In the genomic region with DNA sequence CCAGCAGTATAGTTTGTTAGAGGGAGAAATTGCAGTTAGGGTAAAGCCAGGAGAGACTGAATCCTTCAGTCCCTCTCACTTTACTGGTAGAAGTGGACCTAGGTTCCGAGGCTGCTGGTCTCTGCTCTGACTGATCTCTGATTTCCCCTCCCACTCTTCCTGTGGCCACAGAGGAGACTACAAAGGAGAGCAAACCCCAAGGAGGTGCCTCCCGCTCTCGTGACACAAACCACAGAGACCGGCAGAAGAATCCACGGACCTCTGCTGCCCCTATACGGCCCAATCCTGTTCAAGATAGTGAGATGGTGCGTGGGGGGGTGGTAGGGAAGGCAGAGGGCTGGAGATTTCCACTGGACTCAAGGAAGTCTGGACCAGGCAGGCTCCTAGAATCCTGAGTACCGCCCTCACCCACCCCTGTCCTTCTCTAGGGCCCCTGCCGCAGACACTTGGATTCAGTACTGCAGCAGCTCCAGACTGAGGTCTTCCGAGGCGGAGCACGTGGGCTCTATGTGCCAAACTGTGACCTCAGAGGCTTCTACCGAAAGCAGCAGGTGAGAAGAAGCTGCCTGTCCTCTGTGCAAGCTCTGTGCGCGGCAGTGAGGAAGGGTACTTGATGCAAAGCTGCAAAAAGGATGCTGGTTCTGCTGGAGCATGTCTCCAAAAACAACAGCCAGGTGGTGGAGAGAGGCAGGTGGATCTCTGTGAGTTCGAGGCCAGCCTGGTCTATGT, we compare ENCODE assay signal across 16 mouse cellular contexts. TPM values are rescaled to one million over a fixed set of nuclear protein-coding genes. Genes with fewer than 3 reads are reported as not detected.
DNase-seq lines count a peak whose midpoint lies in the region; ATAC-seq and TF ChIP-seq lines count a peak whose summit lies in the region.
"Had no signal": no experiment of that assay in that cellular context is flagged by ENCODE, and none has a peak within 500 bp of the region (broad histone marks: within the 10 kb centered on the region; RNA-seq: fewer than 3 reads in every experiment).

No protein-coding gene starts in this region.

- TF ChIP-seq CTCF in liver, postnatal 0 days (IDR thresholded peaks at IDR 0.05; ENCODE audit: low read depth) = no peak

- 56% methylated on average over 16 of the region's 16 CpGs for WGBS in heart, embryonic 13.5 days
- 53% methylated on average over 16 of the region's 16 CpGs for WGBS in liver, postnatal 0 days (ENCODE audit: insufficient replicate concordance)

- H3K4me1 ChIP-seq in heart, embryonic 13.5 days = peaks cover 53% of the 10 kb centered on the region
- H3K4me1 ChIP-seq in liver, postnatal 0 days (ENCODE audit: insufficient read depth) = peaks cover 22% of the 10 kb centered on the region

- no peak for DNase-seq in heart, postnatal 14 days
- no peak for DNase-seq in liver, postnatal 0 days
- DNase-seq in liver = no peak
- peak; percentile 17 for DNase-seq in T-cell, adult 2 months (ENCODE audit: low spot score)
- DNase-seq in naive thymus-derived CD4-positive, alpha-beta T cell, adult 2 months (ENCODE audit: low read depth) = peak; percentile 27
- no peak for DNase-seq in left cerebral cortex, postnatal 10 days (ENCODE audit: extremely low spot score in 1 of 2, low spot score in 2 of 2)
- DNase-seq: cerebellum, adult 8-10 months; gastrocnemius, postnatal 10 days; kidney, adult 11 months; right cerebral cortex, adult 18-20 months had no signal

- no peaks in the 10 kb centered on the region for H3K9me3 ChIP-seq in heart, embryonic 13.5 days
- no peaks in the 10 kb centered on the region for H3K9me3 ChIP-seq in liver, postnatal 0 days (ENCODE audit: low read length)
- H3K9me3 ChIP-seq: forebrain, embryonic 12.5 days; heart, embryonic 10.5 days had no signal

- intact Hi-C loops in heart, postnatal 14 days (cut with DNase I) = loop anchor here (2.0 to 5.0 kb wide), 3 partner anchors 31 to 161 kb away; no protein-coding TSS in a partner anchor
- intact Hi-C loops in left cerebral cortex, postnatal 10 days (cut with DNase I) = no loop called here

- no peak for TF ChIP-seq EP300 in liver, postnatal 0 days (IDR thresholded peaks at IDR 0.05; ENCODE audit: low read depth)

- H3K4me2 ChIP-seq in heart, embryonic 13.5 days = no peak overlapping the region
- H3K4me2 ChIP-seq in liver, postnatal 0 days (ENCODE audit: low read depth, low read length) = no peak overlapping the region
- H3K4me2 ChIP-seq: forebrain, embryonic 12.5 days had no signal

- no peak for ATAC-seq in heart, embryonic 13.5 days (ENCODE audit: extremely low read depth, insufficient number of reproducible peaks, low FRiP score, low TSS enrichment)
- no peak for ATAC-seq in liver, postnatal 0 days
- ATAC-seq: Patski had no signal

- H3K9ac ChIP-seq in heart, embryonic 13.5 days = 0 out of 2 replicates have a peak overlapping the region, but pooled peaks have one; percentile 29
- 0 out of 2 replicates have a peak overlapping the region, but pooled peaks have one; percentile 7 for H3K9ac ChIP-seq in liver, postnatal 0 days (replicated peaks)
- H3K9ac ChIP-seq: forebrain, embryonic 12.5 days; liver, embryonic 14.5 days had no signal

- H3K27ac ChIP-seq in heart, embryonic 13.5 days (replicated peaks) = no peak overlapping the region
- H3K27ac ChIP-seq in liver, postnatal 0 days (ENCODE audit: low read depth) = no peak overlapping the region
- H3K27ac ChIP-seq: forebrain, embryonic 12.5 days; heart, embryonic 10.5 days; liver, embryonic 14.5 days had no signal

- H3K27me3 ChIP-seq in heart, embryonic 13.5 days (replicated peaks) = peaks cover 36% of the 10 kb centered on the region
- peaks cover 24% of the 10 kb centered on the region; the same call in 1 of the 2 replicates for H3K27me3 ChIP-seq in liver, postnatal 0 days (ENCODE audit: insufficient read depth, low read length)
- H3K27me3 ChIP-seq: Patski had no signal

- no peak overlapping the region for H3K4me3 ChIP-seq in heart, embryonic 13.5 days
- no peak overlapping the region for H3K4me3 ChIP-seq in liver, postnatal 0 days (ENCODE audit: low read depth, low read length)
- H3K4me3 ChIP-seq: forebrain, embryonic 12.5 days; heart, embryonic 10.5 days had no signal

- no peaks in the 10 kb centered on the region for H3K36me3 ChIP-seq in heart, embryonic 13.5 days
- no peaks in the 10 kb centered on the region for H3K36me3 ChIP-seq in liver, postnatal 0 days (replicated peaks; ENCODE audit: insufficient read depth, low read length)
- H3K36me3 ChIP-seq: forebrain, embryonic 12.5 days; heart, embryonic 10.5 days had no signal

RNA-seq across cellular contexts. Expression of gene Soat2, which starts 2.5 kb away (rescaled TPM):
- 0.53 and 1.5 TPM in 2 replicates for polyA plus RNA-seq in heart, embryonic 13.5 days (2015; fragmentation: Nextera tagmentation; extraction: Ambion mirVana)
- under 1 TPM in 1 of 2 experiments, not detected in 1; 0.17 TPM for total RNA-seq in heart, postnatal 14 days (2021)
- polyA plus RNA-seq in liver, postnatal 0 days (2015; fragmentation: Nextera tagmentation; extraction: Ambion mirVana) = 10.9 and 13.6 TPM in 2 replicates
- total RNA-seq in left cerebral cortex, postnatal 10 days (2021) = under 1 TPM in 1 of 2 experiments, not detected in 1; 0.16 TPM
- polyA plus RNA-seq: embryonic facial prominence, embryonic 11.5 days had no signal

RNA-seq across cellular contexts. Expression of gene Igfbp6, which starts 3.7 kb away (rescaled TPM):
- 3.5 and 3.7 TPM in 2 replicates for polyA plus RNA-seq in heart, embryonic 13.5 days (2015; fragmentation: Nextera tagmentation; extraction: Ambion mirVana)
- 10 to 100 TPM; 42.0 to 51.8 TPM for total RNA-seq in heart, postnatal 14 days (2021)
- 4.8 and 5.9 TPM in 2 replicates for polyA plus RNA-seq in liver, postnatal 0 days (2015; fragmentation: Nextera tagmentation; extraction: Ambion mirVana)
- total RNA-seq in left cerebral cortex, postnatal 10 days (2021) = 1 to 10 TPM; 3.1 to 4.1 TPM
- polyA plus RNA-seq: embryonic facial prominence, embryonic 11.5 days had no signal

RNA-seq across cellular contexts. Expression of gene Spryd3, which starts 11.8 kb away (rescaled TPM):
- polyA plus RNA-seq in heart, embryonic 13.5 days (2015; fragmentation: Nextera tagmentation; extraction: Ambion mirVana) = 19.5 and 20.0 TPM in 2 replicates
- 10 to 100 TPM; 14.0 to 17.5 TPM for total RNA-seq in heart, postnatal 14 days (2021)
- 9.2 and 10.0 TPM in 2 replicates for polyA plus RNA-seq in liver, postnatal 0 days (2015; fragmentation: Nextera tagmentation; extraction: Ambion mirVana)
- total RNA-seq in left cerebral cortex, postnatal 10 days (2021) = 100 to 1,000 TPM; 149 to 150 TPM

RNA-seq across cellular contexts. Expression of gene Tns2, which starts 47.6 kb away (rescaled TPM):
- polyA plus RNA-seq in heart, embryonic 13.5 days (2015; fragmentation: Nextera tagmentation; extraction: Ambion mirVana) = 26.3 and 32.5 TPM in 2 replicates
- 100 to 1,000 TPM; 119 to 121 TPM for total RNA-seq in heart, postnatal 14 days (2021)
- polyA plus RNA-seq in liver, postnatal 0 days (2015; fragmentation: Nextera tagmentation; extraction: Ambion mirVana) = 9.2 TPM in 2 replicates
- total RNA-seq in left cerebral cortex, postnatal 10 days (2021) = 10 to 100 TPM; 12.2 to 13.1 TPM

RNA-seq across cellular contexts. Expression of gene Zfp740, which starts 55.2 kb away (rescaled TPM):
- 30.3 and 31.7 TPM in 2 replicates for polyA plus RNA-seq in heart, embryonic 13.5 days (2015; fragmentation: Nextera tagmentation; extraction: Ambion mirVana)
- total RNA-seq in heart, postnatal 14 days (2021) = 10 to 100 TPM; 41.8 to 47.1 TPM
- polyA plus RNA-seq in liver, postnatal 0 days (2015; fragmentation: Nextera tagmentation; extraction: Ambion mirVana) = 10.7 and 11.6 TPM in 2 replicates
- 10 to 100 TPM; 53.2 to 56.7 TPM for total RNA-seq in left cerebral cortex, postnatal 10 days (2021)

Comparison
In these comparisons a context has a peak if more than half of its experiments do, and no peak if none do; other contexts are left out.
1. DNase-seq: peak in T-cell, adult 2 months (single experiment) and naive thymus-derived CD4-positive, alpha-beta T cell, adult 2 months (single experiment); none in heart, postnatal 14 days (0 of 2), liver, postnatal 0 days (single experiment), liver (single experiment) and left cerebral cortex, postnatal 10 days (0 of 2).
2. RNA of gene Igfbp6, which starts 3.7 kb away (total RNA-seq): 42.0 to 51.8 TPM in heart, postnatal 14 days; 3.1 to 4.1 TPM in left cerebral cortex, postnatal 10 days; every median in the first group is over 4 times any median in the second.
3. RNA of gene Spryd3, which starts 11.8 kb away (total RNA-seq): 149 to 150 TPM in left cerebral cortex, postnatal 10 days; 14.0 to 17.5 TPM in heart, postnatal 14 days; every median in the first group is over 4 times any median in the second.